Mouse (Mus musculus): Measurements from ENCODE around the gene Sec16a. TPM values are rescaled to one million over a fixed set of nuclear protein-coding genes. Genes with fewer than 3 reads are reported as not detected.

Gene Sec16a
- total RNA-seq, 2 experiments from 2014 or later: 46.4 to 48.1 TPM

Small RNA genes within 50 kb of the gene (microRNA-seq; reads per million reads assigned to microRNA genes)
- 0.18 to 1.8 reads per million in 2 experiments for gene Mir6996

Other genes starting within 250 kb of the Sec16a start
- not detected for gene Lhx3, start 236.9 kb downstream of the Sec16a start, total RNA-seq (2021)
- 10 to 100 TPM; 24.5 to 25.3 TPM for gene Qsox2, start 207.7 kb downstream of the Sec16a start, total RNA-seq (2021)
- under 1 TPM; 0.52 to 0.94 TPM for gene Ccdc187, start 150.7 kb downstream of the Sec16a start, total RNA-seq (2021)
- 10 to 100 TPM; 38.3 to 42.4 TPM for gene Gpsm1, start 129.7 kb downstream of the Sec16a start, total RNA-seq (2021)
- 10 to 100 TPM; 26.3 to 27.8 TPM for gene Dnlz, start 93.1 kb downstream of the Sec16a start, total RNA-seq (2021)
- gene Card9, start 84.3 kb downstream of the Sec16a start, total RNA-seq (2021): 1 to 10 TPM; 1.6 to 2.6 TPM
- 10 to 100 TPM; 43.8 to 82.5 TPM for gene Snapc4, start 64.6 kb downstream of the Sec16a start, total RNA-seq (2021)
- 100 to 1,000 TPM; 133 to 170 TPM for gene Entr1, start 55.9 kb downstream of the Sec16a start, total RNA-seq (2021)
- 10 to 100 TPM; 94.8 to 96.0 TPM for gene Pmpca, start 55.9 kb downstream of the Sec16a start, total RNA-seq (2021)
- gene Inpp5e, start 36.0 kb downstream of the Sec16a start, total RNA-seq (2021): 10 to 100 TPM; 21.7 to 24.4 TPM
- gene Notch1, start 71.4 kb upstream of the Sec16a start, total RNA-seq (2021): 10 to 100 TPM; 31.4 to 38.0 TPM
- gene Egfl7, start 134.8 kb upstream of the Sec16a start, total RNA-seq (2021): 10 to 100 TPM; 56.8 to 68.2 TPM
- gene Gm20532, start 141.4 kb upstream of the Sec16a start, total RNA-seq (2021): not detected
- gene Agpat2, start 159.2 kb upstream of the Sec16a start, total RNA-seq (2021): 1 to 10 TPM; 1.2 to 1.9 TPM
- gene Fam69b, start 183.2 kb upstream of the Sec16a start, total RNA-seq (2021): 10 to 100 TPM; 71.3 to 78.8 TPM
- not detected for gene Lcn4, start 226.1 kb upstream of the Sec16a start, total RNA-seq (2021)

Data from layer of hippocampus, postnatal 25 days (tissue).